Mouse (Mus musculus) ES-E14 (cell line): Measurements from ENCODE around the gene L2hgdh.

Experiments
- HCFC1 ChIP-seq: IDR thresholded peaks from 2 replicates; pipeline ENCODE4 v1.6.1; 2012; ENCODE audit warnings: low read length, inconsistent platforms, borderline replicate concordance; ENCODE audit not compliant: insufficient read depth
- MAFK ChIP-seq: IDR thresholded peaks from 2 replicates; pipeline ENCODE4 v1.6.1; 2014; ENCODE audit warnings: mild to moderate bottlenecking, low read depth, low read length, inconsistent platforms; ENCODE audit not compliant: insufficient read depth
- ZNF384 ChIP-seq: IDR thresholded peaks from 2 replicates; pipeline ENCODE4 v1.6.1; 2012; ENCODE audit warnings: low read depth, low read length, inconsistent platforms

DNA sequence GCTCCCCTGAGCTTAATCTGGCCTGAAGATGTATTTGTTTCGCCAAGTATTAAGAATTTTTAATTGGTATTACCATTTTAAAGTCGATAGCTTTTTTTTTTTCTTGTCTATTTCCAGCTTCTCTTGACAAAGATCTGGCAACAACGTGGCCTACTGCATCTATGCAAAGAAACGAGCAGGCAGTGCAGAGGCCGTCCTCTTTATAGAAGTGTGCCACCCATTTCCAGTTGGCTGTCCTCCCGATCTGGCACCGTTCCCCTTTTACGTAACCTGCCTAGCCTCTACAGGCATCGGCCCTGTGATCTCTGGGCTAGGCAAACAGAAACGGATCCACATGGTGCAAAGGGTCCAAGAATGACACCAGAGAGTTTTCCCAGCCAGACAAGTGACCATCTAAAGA is 41.1 kb downstream of the L2hgdh start:
- TF ChIP-seq MAFK (no peak), ZNF384 (no peak), HCFC1 (no peak)
